Mouse (Mus musculus) forebrain, embryonic 13.5 days (tissue): ENCODE data around the gene Lonp2. TPM values are rescaled to one million over a fixed set of nuclear protein-coding genes. Genes with fewer than 3 reads are reported as not detected.

Experiments used
- ATAC-seq: fragments of 200-750 bp; cut with Nextera tagmentation; 2 replicates; pipeline ENCODE4 v1.8.0; 2017
- H3K27ac ChIP-seq: fragments of 300-500 bp; sonication (generic); 2 replicates; pipeline ENCODE4 v1.5.1; 2015; ENCODE audit warnings: inconsistent platforms, mild to moderate bottlenecking, moderate library complexity
- H3K27me3 ChIP-seq: fragments of 300-500 bp; sonication (generic); 2 replicates; pipeline ENCODE4 v1.6.1; 2015; ENCODE audit warnings: mild to moderate bottlenecking, inconsistent platforms
- H3K36me3 ChIP-seq: fragments of 300-500 bp; sonication (generic); 2 replicates; pipeline ENCODE4 v1.6.1; 2015; ENCODE audit warnings: mild to moderate bottlenecking, inconsistent platforms; ENCODE audit not compliant: poor library complexity, severe bottlenecking
- H3K4me1 ChIP-seq: fragments of 300-500 bp; sonication (generic); 2 replicates; pipeline ENCODE4 v1.6.1; 2015; ENCODE audit warnings: inconsistent platforms
- H3K4me2 ChIP-seq: fragments of 300-500 bp; sonication (generic); 2 replicates; pipeline ENCODE4 v1.6.1; 2015; ENCODE audit warnings: inconsistent platforms, mild to moderate bottlenecking, moderate library complexity
- H3K4me3 ChIP-seq: fragments of 300-500 bp; sonication (generic); 2 replicates; pipeline ENCODE4 v1.5.1; 2015; ENCODE audit warnings: mild to moderate bottlenecking, inconsistent platforms
- H3K9ac ChIP-seq: fragments of 300-500 bp; sonication (generic); 2 replicates; pipeline ENCODE4 v1.6.1; 2015; ENCODE audit warnings: mild to moderate bottlenecking, inconsistent platforms
- H3K9me3 ChIP-seq: fragments of 300-500 bp; sonication (generic); replicated peaks from 2 replicates; pipeline ENCODE4 v1.6.1; 2016; ENCODE audit warnings: inconsistent platforms
- WGBS: fragments of 180-500 bp; shearing (Covaris S2); methylation state at CpG from one replicate; pipeline ENCODE4 v1.1.7; 2015; 5-methylcytosine and 5-hydroxymethylcytosine counted together
- polyA plus RNA-seq: library from polyadenylated mRNA; unstranded; fragments of >200 nt; fragmentation: Nextera tagmentation; extraction: Ambion mirVana; gene quantifications from 2 replicates; pipeline ENCODE4 v1.2.1, GENCODE M21; 2015

Lonp2 gene
- polyA plus RNA-seq, 1 experiment from 2014 or later, result 74.2 TPM

GRCm38 (mm10) chr8:86692107-86692506 is 68.3 kb downstream of the Lonp2 start:
- Histone ChIP-seq H3K4me2 (no peak overlapping the region), H3K9ac (no peak overlapping the region), H3K27ac (no peak overlapping the region), H3K36me3 (peaks cover 15% of the 10 kb centered on the region; the same call in 1 of the 2 replicates), H3K4me1 (peaks cover 6% of the 10 kb centered on the region; the same call in 1 of the 2 replicates), H3K9me3 (no peaks in the 10 kb centered on the region), H3K4me3 (no peak overlapping the region), H3K27me3 (no peaks in the 10 kb centered on the region)
- ATAC-seq, result no peak
- WGBS, result 92% methylated on average over 1 of the region's 1 CpGs

GRCm38 (mm10) chr8:86694011-86694410 is 70.2 kb downstream of the Lonp2 start:
- Histone ChIP-seq H3K27me3 (no peaks in the 10 kb centered on the region), H3K4me3 (no peak overlapping the region), H3K27ac (no peak overlapping the region), H3K9ac (no peak overlapping the region), H3K9me3 (no peaks in the 10 kb centered on the region), H3K4me1 (no peaks in the 10 kb centered on the region), H3K4me2 (no peak overlapping the region), H3K36me3 (peaks cover 15% of the 10 kb centered on the region; the same call in 1 of the 2 replicates)
- no peak for ATAC-seq
- 87% methylated on average over 1 of the region's 1 CpGs for WGBS

- Histone ChIP-seq H3K4me3 (no peak overlapping the region), H3K9ac (no peak overlapping the region), H3K27ac (no peak overlapping the region), H3K4me2 (no peak overlapping the region), H3K9me3 (no peaks in the 10 kb centered on the region), H3K27me3 (no peaks in the 10 kb centered on the region), H3K36me3 (peaks cover 12% of the 10 kb centered on the region; the same call in 1 of the 2 replicates), H3K4me1 (no peaks in the 10 kb centered on the region)
- ATAC-seq, result no peak
- 96% methylated on average over 2 of the region's 2 CpGs for WGBS
These were observed 71.9 kb downstream of the Lonp2 start for GRCm38 (mm10) chr8:86695703-86696102.

GRCm38 (mm10) chr8:86698811-86699421 is 75.1 kb downstream of the Lonp2 start:
- peaks cover 12% of the 10 kb centered on the region; the same call in 1 of the 2 replicates for H3K36me3 ChIP-seq
- ATAC-seq, result no peak

GRCm38 (mm10) chr8:86699471-86699870 is 75.6 kb downstream of the Lonp2 start:
- Histone ChIP-seq H3K27ac (no peak overlapping the region), H3K9me3 (no peaks in the 10 kb centered on the region), H3K9ac (no peak overlapping the region), H3K36me3 (peaks cover 12% of the 10 kb centered on the region; the same call in 1 of the 2 replicates), H3K4me3 (no peak overlapping the region), H3K27me3 (no peaks in the 10 kb centered on the region), H3K4me2 (no peak overlapping the region), H3K4me1 (no peaks in the 10 kb centered on the region)
- WGBS, result 94% methylated on average over 12 of the region's 12 CpGs
- ATAC-seq, result no peak

More at GRCm38 (mm10) chr8:86698811-86699421, 75.1 kb downstream of the Lonp2 start:
- H3K9me3 ChIP-seq, result no peaks in the 10 kb centered on the region
- no peak overlapping the region for H3K4me2 ChIP-seq
- WGBS, result 85% methylated on average over 1 of the region's 1 CpGs
- H3K4me1 ChIP-seq, result no peaks in the 10 kb centered on the region
- H3K4me3 ChIP-seq, result no peak overlapping the region
- no peak overlapping the region for H3K27ac ChIP-seq
- H3K27me3 ChIP-seq, result no peaks in the 10 kb centered on the region
- no peak overlapping the region for H3K9ac ChIP-seq

GRCm38 (mm10) chr8:86702453-86702852 is 78.6 kb downstream of the Lonp2 start:
- WGBS, result 91% methylated on average over 3 of the region's 3 CpGs
- no peak overlapping the region for H3K27ac ChIP-seq
- H3K4me2 ChIP-seq, result no peak overlapping the region
- no peak overlapping the region for H3K9ac ChIP-seq
- no peak for ATAC-seq
- 0 out of 2 replicates have a peak, but pooled peaks cover 3% of the 10 kb centered on the region for H3K36me3 ChIP-seq
- no peaks in the 10 kb centered on the region for H3K9me3 ChIP-seq
- no peaks in the 10 kb centered on the region for H3K27me3 ChIP-seq
- no peak overlapping the region for H3K4me3 ChIP-seq
- no peaks in the 10 kb centered on the region for H3K4me1 ChIP-seq

- Histone ChIP-seq H3K27ac (no peak overlapping the region), H3K4me2 (no peak overlapping the region), H3K4me3 (no peak overlapping the region), H3K9ac (no peak overlapping the region), H3K9me3 (no peaks in the 10 kb centered on the region), H3K36me3 (peaks cover 10% of the 10 kb centered on the region), H3K27me3 (no peaks in the 10 kb centered on the region), H3K4me1 (no peaks in the 10 kb centered on the region)
- ATAC-seq, result no peak
- WGBS, result 84% methylated on average over 3 of the region's 3 CpGs
These were observed 81.5 kb downstream of the Lonp2 start for GRCm38 (mm10) chr8:86705317-86705716.

GRCm38 (mm10) chr8:86706756-86707155 is 82.9 kb downstream of the Lonp2 start:
- H3K4me3 ChIP-seq, result no peak overlapping the region
- no peak for ATAC-seq
- H3K27ac ChIP-seq, result no peak overlapping the region

GRCm38 (mm10) chr8:86707873-86708272 is 84.0 kb downstream of the Lonp2 start:
- Histone ChIP-seq H3K4me2 (no peak overlapping the region), H3K9ac (no peak overlapping the region), H3K27me3 (no peaks in the 10 kb centered on the region), H3K4me3 (no peak overlapping the region), H3K27ac (no peak overlapping the region), H3K36me3 (peaks cover 15% of the 10 kb centered on the region), H3K4me1 (peaks cover 7% of the 10 kb centered on the region), H3K9me3 (no peaks in the 10 kb centered on the region)
- 73% methylated on average over 4 of the region's 4 CpGs for WGBS
- ATAC-seq, result no peak

More at GRCm38 (mm10) chr8:86706756-86707155, 82.9 kb downstream of the Lonp2 start:
- H3K9me3 ChIP-seq, result no peaks in the 10 kb centered on the region
- H3K4me1 ChIP-seq, result no peaks in the 10 kb centered on the region
- peaks cover 15% of the 10 kb centered on the region for H3K36me3 ChIP-seq
- H3K9ac ChIP-seq, result no peak overlapping the region
- WGBS, result 89% methylated on average over 5 of the region's 5 CpGs
- H3K4me2 ChIP-seq, result no peak overlapping the region
- no peaks in the 10 kb centered on the region for H3K27me3 ChIP-seq

- 93% methylated on average over 3 of the region's 3 CpGs for WGBS
These were observed 88.8 kb downstream of the Lonp2 start for GRCm38 (mm10) chr8:86712594-86712993.

GRCm38 (mm10) chr8:86713407-86714188 is 89.8 kb downstream of the Lonp2 start:
- 63% methylated on average over 14 of the region's 14 CpGs for WGBS
- Histone ChIP-seq H3K4me2 (no peak overlapping the region), H3K9ac (no peak overlapping the region), H3K27me3 (no peaks in the 10 kb centered on the region), H3K9me3 (no peaks in the 10 kb centered on the region), H3K4me3 (no peak overlapping the region), H3K4me1 (peaks cover 26% of the 10 kb centered on the region), H3K36me3 (peaks cover 31% of the 10 kb centered on the region), H3K27ac (peak overlapping the region; percentile 82)
- peak; percentile 92 for ATAC-seq

More at GRCm38 (mm10) chr8:86712594-86712993, 88.8 kb downstream of the Lonp2 start:
- Histone ChIP-seq H3K9ac (no peak overlapping the region), H3K36me3 (peaks cover 26% of the 10 kb centered on the region), H3K4me3 (no peak overlapping the region), H3K9me3 (no peaks in the 10 kb centered on the region), H3K27ac (peak overlapping the region; percentile 82), H3K4me1 (peaks cover 26% of the 10 kb centered on the region), H3K27me3 (no peaks in the 10 kb centered on the region), H3K4me2 (no peak overlapping the region)
- ATAC-seq, result no peak

GRCm38 (mm10) chr8:86718332-86718994 is 94.6 kb downstream of the Lonp2 start:
- Histone ChIP-seq H3K4me1 (peaks cover 13% of the 10 kb centered on the region), H3K9ac (no peak overlapping the region), H3K9me3 (no peaks in the 10 kb centered on the region), H3K27me3 (no peaks in the 10 kb centered on the region), H3K27ac (no peak overlapping the region), H3K36me3 (peaks cover 44% of the 10 kb centered on the region), H3K4me2 (no peak overlapping the region), H3K4me3 (no peak overlapping the region)
- WGBS, result 88% methylated on average over 2 of the region's 2 CpGs
- ATAC-seq, result no peak
